Mouse (Mus musculus) ES-Bruce4 (cell line): ENCODE measurements around the gene Ackr3.

ENCODE experiments used
- EP300 ChIP-seq: IDR thresholded peaks from 2 replicates; pipeline ENCODE4 v1.6.1; 2011; ENCODE audit warnings: low read depth, low read length; ENCODE audit not compliant: insufficient read depth
- POLR2A ChIP-seq: IDR thresholded peaks from one replicate; pipeline ENCODE4 v1.8.1; 2011; ENCODE audit warnings: low read length; ENCODE audit not compliant: insufficient read depth

DNA sequence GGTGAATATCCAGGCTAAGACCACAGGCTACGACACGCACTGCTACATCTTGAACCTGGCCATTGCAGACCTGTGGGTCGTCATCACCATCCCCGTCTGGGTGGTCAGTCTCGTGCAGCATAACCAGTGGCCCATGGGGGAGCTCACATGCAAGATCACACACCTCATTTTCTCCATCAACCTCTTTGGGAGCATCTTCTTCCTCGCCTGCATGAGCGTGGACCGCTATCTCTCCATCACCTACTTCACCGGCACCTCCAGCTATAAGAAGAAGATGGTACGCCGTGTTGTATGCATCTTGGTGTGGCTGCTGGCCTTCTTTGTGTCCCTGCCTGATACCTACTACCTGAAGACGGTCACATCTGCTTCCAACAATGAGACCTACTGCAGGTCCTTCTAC is 10.2 kb downstream of the Ackr3 start:
- TF ChIP-seq EP300 (no peak), POLR2A (no peak)
